Mouse (Mus musculus): ENCODE measurements around the gene Lcor. TPM values are rescaled to one million over a fixed set of nuclear protein-coding genes. Genes with fewer than 3 reads are reported as not detected.

Lcor gene
- total RNA-seq, 1 experiment, result 10.2 TPM

DNA sequence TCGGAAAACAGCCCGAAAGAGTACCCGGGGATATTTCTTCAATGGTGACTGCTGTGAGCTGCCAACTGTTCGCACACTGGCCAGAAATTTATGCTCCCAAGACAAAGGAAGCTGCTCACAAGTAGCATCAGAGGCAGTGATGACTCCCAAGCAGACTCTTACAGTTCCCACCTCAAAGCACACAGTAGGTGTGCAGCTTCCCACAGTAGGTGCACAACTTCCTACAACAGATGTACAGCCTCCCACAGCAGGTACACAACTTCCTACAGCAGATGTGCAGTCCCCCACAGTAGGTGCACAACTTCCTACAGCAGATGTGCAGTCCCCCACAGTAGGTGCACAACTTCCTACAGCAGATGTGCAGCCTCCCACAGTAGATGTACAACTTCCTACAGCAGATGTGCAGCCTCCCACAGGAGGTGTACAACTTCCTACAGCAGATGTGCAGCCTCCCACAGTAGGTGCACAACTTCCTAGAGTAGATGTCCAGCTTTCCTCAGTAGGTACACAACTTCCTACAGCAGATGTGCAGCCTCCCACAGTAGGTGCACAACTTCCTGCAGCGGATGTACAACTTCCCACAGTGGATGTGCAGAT lies 100.6 kb downstream of the Lcor start:
- no peaks in the 10 kb centered on the region for H3K4me1 ChIP-seq (ENCODE audit: control insufficient read depth in 2 of 2, insufficient read depth in 2 of 2, low read length in 2 of 2, poor library complexity in 1 of 2)
- H3K9me3 ChIP-seq (ENCODE audit: control insufficient read depth, insufficient read depth, low read depth, low read length), result no peaks in the 10 kb centered on the region
- H3K27ac ChIP-seq (ENCODE audit: insufficient read depth, low read depth, low read length, poor library complexity, severe bottlenecking), result no peak overlapping the region
- DNase-seq (ENCODE audit: low read depth, low spot score), result no peak
- no peak overlapping the region for H3K4me3 ChIP-seq (ENCODE audit: insufficient read depth in 1 of 2, low read depth in 1 of 2, low read length in 2 of 2, poor library complexity in 1 of 2, severe bottlenecking in 1 of 2)
- TF ChIP-seq ZNF384 (IDR thresholded peaks at IDR 0.05; ENCODE audit: low read depth, low read length), result no peak
- in situ Hi-C loops (cut with MboI; ENCODE audit: low sequenced_read_pairs in 2 of 2, unreplicated experiment in 2 of 2), result no loop called here
- peaks cover 35% of the 10 kb centered on the region for H3K36me3 ChIP-seq (ENCODE audit: control insufficient read depth, insufficient read depth, low read length, poor library complexity, severe bottlenecking)
- H3K9ac ChIP-seq (ENCODE audit: insufficient read depth, low read depth, low read length, poor library complexity, severe bottlenecking), result no peak overlapping the region

GRCm38 (mm10) chr19:41586752-41587151 lies 104.3 kb downstream of the Lcor start:
- Histone ChIP-seq H3K27ac (ENCODE audit: insufficient read depth, low read depth, low read length, poor library complexity, severe bottlenecking) (no peak overlapping the region), H3K4me3 (ENCODE audit: insufficient read depth in 1 of 2, low read depth in 1 of 2, low read length in 2 of 2, poor library complexity in 1 of 2, severe bottlenecking in 1 of 2) (no peak overlapping the region), H3K9me3 (ENCODE audit: control insufficient read depth, insufficient read depth, low read depth, low read length) (no peaks in the 10 kb centered on the region), H3K9ac (ENCODE audit: insufficient read depth, low read depth, low read length, poor library complexity, severe bottlenecking) (no peak overlapping the region), H3K4me1 (ENCODE audit: control insufficient read depth in 2 of 2, insufficient read depth in 2 of 2, low read length in 2 of 2, poor library complexity in 1 of 2) (no peaks in the 10 kb centered on the region), H3K36me3 (ENCODE audit: control insufficient read depth, insufficient read depth, low read length, poor library complexity, severe bottlenecking) (peaks cover 36% of the 10 kb centered on the region)
- in situ Hi-C loops (cut with MboI; ENCODE audit: low sequenced_read_pairs in 2 of 2, unreplicated experiment in 2 of 2), result no loop called here
- DNase-seq (ENCODE audit: low read depth, low spot score), result no peak
- no peak for TF ChIP-seq MAFK (IDR thresholded peaks at IDR 0.05; ENCODE audit: insufficient read depth, low read depth, low read length)
- TF ChIP-seq HCFC1 (IDR thresholded peaks at IDR 0.05; ENCODE audit: borderline replicate concordance, insufficient read depth, low read length), result no peak
- no peak for TF ChIP-seq ZC3H11A (IDR thresholded peaks at IDR 0.05; ENCODE audit: borderline replicate concordance, low read depth, low read length)
- TF ChIP-seq ZNF384 (IDR thresholded peaks at IDR 0.05; ENCODE audit: low read depth, low read length), result no peak
- no peak for TF ChIP-seq CHD2 (IDR thresholded peaks at IDR 0.05; ENCODE audit: low read depth, low read length)

- Histone ChIP-seq H3K36me3 (ENCODE audit: control insufficient read depth, insufficient read depth, low read length, poor library complexity, severe bottlenecking) (peaks cover 28% of the 10 kb centered on the region), H3K27ac (ENCODE audit: insufficient read depth, low read depth, low read length, poor library complexity, severe bottlenecking) (no peak overlapping the region; the same call in 1 of the 2 replicates), H3K4me1 (ENCODE audit: control insufficient read depth in 2 of 2, insufficient read depth in 2 of 2, low read length in 2 of 2, poor library complexity in 1 of 2) (no peaks in the 10 kb centered on the region), H3K9me3 (ENCODE audit: control insufficient read depth, insufficient read depth, low read depth, low read length) (no peaks in the 10 kb centered on the region), H3K9ac (ENCODE audit: insufficient read depth, low read depth, low read length, poor library complexity, severe bottlenecking) (no peak overlapping the region), H3K4me3 (ENCODE audit: insufficient read depth in 1 of 2, low read depth in 1 of 2, low read length in 2 of 2, poor library complexity in 1 of 2, severe bottlenecking in 1 of 2) (no peak overlapping the region)
- no peak for DNase-seq (ENCODE audit: low read depth, low spot score)
- TF ChIP-seq ZC3H11A (IDR thresholded peaks at IDR 0.05; ENCODE audit: borderline replicate concordance, low read depth, low read length), result no peak
- in situ Hi-C loops (cut with MboI; ENCODE audit: low sequenced_read_pairs in 2 of 2, unreplicated experiment in 2 of 2), result no loop called here
Observed at GRCm38 (mm10) chr19:41587431-41588222, 105.2 kb downstream of the Lcor start.

- Histone ChIP-seq H3K9me3 (ENCODE audit: control insufficient read depth, insufficient read depth, low read depth, low read length) (no peaks in the 10 kb centered on the region), H3K4me3 (ENCODE audit: insufficient read depth in 1 of 2, low read depth in 1 of 2, low read length in 2 of 2, poor library complexity in 1 of 2, severe bottlenecking in 1 of 2) (no peak overlapping the region), H3K9ac (ENCODE audit: insufficient read depth, low read depth, low read length, poor library complexity, severe bottlenecking) (no peak overlapping the region), H3K4me1 (ENCODE audit: control insufficient read depth in 2 of 2, insufficient read depth in 2 of 2, low read length in 2 of 2, poor library complexity in 1 of 2) (no peaks in the 10 kb centered on the region), H3K27ac (ENCODE audit: insufficient read depth, low read depth, low read length, poor library complexity, severe bottlenecking) (no peak overlapping the region), H3K36me3 (ENCODE audit: control insufficient read depth, insufficient read depth, low read length, poor library complexity, severe bottlenecking) (peaks cover 14% of the 10 kb centered on the region; the same call in 1 of the 2 replicates)
- no peak for DNase-seq (ENCODE audit: low read depth, low spot score)
- in situ Hi-C loops (cut with MboI; ENCODE audit: low sequenced_read_pairs in 2 of 2, unreplicated experiment in 2 of 2), result no loop called here
- TF ChIP-seq ZNF384 (IDR thresholded peaks at IDR 0.05; ENCODE audit: low read depth, low read length) (no peak), CHD2 (IDR thresholded peaks at IDR 0.05; ENCODE audit: low read depth, low read length) (no peak), ZC3H11A (IDR thresholded peaks at IDR 0.05; ENCODE audit: borderline replicate concordance, low read depth, low read length) (no peak), MAFK (IDR thresholded peaks at IDR 0.05; ENCODE audit: insufficient read depth, low read depth, low read length) (no peak), HCFC1 (IDR thresholded peaks at IDR 0.05; ENCODE audit: borderline replicate concordance, insufficient read depth, low read length) (no peak)
Observed at GRCm38 (mm10) chr19:41589026-41589425, 106.6 kb downstream of the Lcor start.

GRCm38 (mm10) chr19:41589681-41590080 lies 107.2 kb downstream of the Lcor start:
- TF ChIP-seq ZNF384 (IDR thresholded peaks at IDR 0.05; ENCODE audit: low read depth, low read length) (no peak), MAFK (IDR thresholded peaks at IDR 0.05; ENCODE audit: insufficient read depth, low read depth, low read length) (no peak)
- Histone ChIP-seq H3K4me3 (ENCODE audit: insufficient read depth in 1 of 2, low read depth in 1 of 2, low read length in 2 of 2, poor library complexity in 1 of 2, severe bottlenecking in 1 of 2) (no peak overlapping the region), H3K4me1 (ENCODE audit: control insufficient read depth in 2 of 2, insufficient read depth in 2 of 2, low read length in 2 of 2, poor library complexity in 1 of 2) (no peaks in the 10 kb centered on the region), H3K27ac (ENCODE audit: insufficient read depth, low read depth, low read length, poor library complexity, severe bottlenecking) (no peak overlapping the region), H3K9ac (ENCODE audit: insufficient read depth, low read depth, low read length, poor library complexity, severe bottlenecking) (no peak overlapping the region), H3K9me3 (ENCODE audit: control insufficient read depth, insufficient read depth, low read depth, low read length) (no peaks in the 10 kb centered on the region), H3K36me3 (ENCODE audit: control insufficient read depth, insufficient read depth, low read length, poor library complexity, severe bottlenecking) (peaks cover 12% of the 10 kb centered on the region; the same call in 1 of the 2 replicates)
- in situ Hi-C loops (cut with MboI; ENCODE audit: low sequenced_read_pairs in 2 of 2, unreplicated experiment in 2 of 2), result no loop called here
- no peak for DNase-seq (ENCODE audit: low read depth, low spot score)
